Mouse (Mus musculus) forebrain, embryonic 12.5 days (tissue): ENCODE results near the gene Ddias. TPM values are rescaled to one million over a fixed set of nuclear protein-coding genes. Genes with fewer than 3 reads are reported as not detected.

Experiments used
- ATAC-seq: fragments of 200-750 bp; cut with Nextera tagmentation; 2 replicates; pipeline ENCODE4 v1.8.0; 2017; ENCODE audit warnings: moderate TSS enrichment; ENCODE audit not compliant: low FRiP score
- H3K27ac ChIP-seq: fragments of 300-500 bp; sonication (generic); 2 replicates; pipeline ENCODE4 v1.5.1; 2016; ENCODE audit warnings: mild to moderate bottlenecking
- H3K27me3 ChIP-seq: fragments of 300-500 bp; sonication (generic); 2 replicates; pipeline ENCODE4 v1.6.1; 2016; ENCODE audit warnings: mild to moderate bottlenecking
- H3K36me3 ChIP-seq: fragments of 300-500 bp; sonication (generic); replicated peaks from 2 replicates; pipeline ENCODE4 v1.6.1; 2016; ENCODE audit warnings: mild to moderate bottlenecking
- H3K4me1 ChIP-seq: fragments of 300-500 bp; sonication (generic); 2 replicates; pipeline ENCODE4 v1.6.1; 2016
- H3K4me2 ChIP-seq: fragments of 300-500 bp; sonication (generic); 2 replicates; pipeline ENCODE4 v1.6.1; 2016; ENCODE audit warnings: mild to moderate bottlenecking, moderate library complexity
- H3K4me3 ChIP-seq: fragments of 300-500 bp; sonication (generic); replicated peaks from 2 replicates; pipeline ENCODE4 v1.5.1; 2016; ENCODE audit warnings: mild to moderate bottlenecking
- H3K9ac ChIP-seq: fragments of 300-500 bp; sonication (generic); 2 replicates; pipeline ENCODE4 v1.6.1; 2016; ENCODE audit warnings: mild to moderate bottlenecking
- H3K9me3 ChIP-seq: fragments of 300-500 bp; sonication (generic); 2 replicates; pipeline ENCODE4 v1.6.1; 2016
- WGBS: fragments of 180-500 bp; shearing (Covaris S2); methylation state at CpG from one replicate; pipeline ENCODE4 v1.1.7; 2016; 5-methylcytosine and 5-hydroxymethylcytosine counted together
- polyA plus RNA-seq: library from polyadenylated mRNA; unstranded; fragments of >200 nt; fragmentation: Nextera tagmentation; extraction: Ambion mirVana; gene quantifications from 2 replicates; pipeline ENCODE4 v1.2.1, GENCODE M21; 2016

Gene Ddias
- polyA plus RNA-seq, 1 experiment from 2014 or later = 19.7 TPM

- Histone ChIP-seq H3K27me3 (no peaks in the 10 kb centered on the region), H3K4me2 (no peak overlapping the region), H3K4me1 (peaks cover 1% of the 10 kb centered on the region), H3K36me3 (no peaks in the 10 kb centered on the region), H3K4me3 (no peak overlapping the region), H3K9ac (no peak overlapping the region), H3K27ac (no peak overlapping the region), H3K9me3 (no peaks in the 10 kb centered on the region)
- WGBS = 72% methylated on average over 7 of the region's 7 CpGs
- no peak for ATAC-seq
Measured at GRCm38 (mm10) chr7:92811667-92812279, 62.3 kb downstream of the Ddias start.

Other genes with a start within 250 kb of the Ddias start
- gene Ankrd42, start 237.1 kb downstream of the Ddias start, polyA plus RNA-seq = 11.9 and 15.4 TPM in 2 replicates
- 31.3 and 34.5 TPM in 2 replicates for gene Pcf11, start 204.3 kb downstream of the Ddias start, polyA plus RNA-seq
- gene Rab30, start 132.6 kb downstream of the Ddias start, polyA plus RNA-seq = 21.7 and 22.0 TPM in 2 replicates
- 16.6 and 18.3 TPM in 2 replicates for gene Prcp, start 223 bp upstream of the Ddias start, polyA plus RNA-seq
- 39.7 and 40.2 TPM in 2 replicates for gene Fam181b, start 205.6 kb upstream of the Ddias start, polyA plus RNA-seq